Mouse (Mus musculus) heart, embryonic 14.5 days (tissue): ENCODE results near the gene Fmo6. TPM values are rescaled to one million over a fixed set of nuclear protein-coding genes. Genes with fewer than 3 reads are reported as not detected.

Experiments used
- ATAC-seq: fragments of 200-750 bp; cut with Nextera tagmentation; 2 replicates; pipeline ENCODE4 v1.8.0; 2017; ENCODE audit warnings: low read depth, moderate TSS enrichment; ENCODE audit not compliant: insufficient number of reproducible peaks, insufficient read depth, low FRiP score
- H3K27ac ChIP-seq, 2 experiments: fragments of 200-500 bp in 1 of 2; fragments of 300-500 bp in 1 of 2; sonication (generic) in 1 of 2; replicated peaks in 1 of 2; 2 replicates each; pipeline ENCODE4 v1.5.1; 2012 to 2014; ENCODE audit warnings: low read depth in 2 of 2, low read length in 2 of 2, control low read depth in 1 of 2, mild to moderate bottlenecking in 1 of 2, mixed read lengths in 1 of 2; ENCODE audit not compliant: control insufficient read depth in 1 of 2, insufficient read depth in 1 of 2
- H3K27me3 ChIP-seq: fragments of 300-500 bp; sonication (generic); 2 replicates; pipeline ENCODE4 v1.6.1; 2014; ENCODE audit warnings: mild to moderate bottlenecking, low read length, control low read depth; ENCODE audit not compliant: control insufficient read depth, insufficient read depth
- H3K36me3 ChIP-seq: fragments of 300-500 bp; sonication (generic); 2 replicates; pipeline ENCODE4 v1.6.1; 2014; ENCODE audit warnings: mild to moderate bottlenecking, control low read depth, low read length, mixed read lengths; ENCODE audit not compliant: control insufficient read depth, insufficient read depth
- H3K4me1 ChIP-seq, 2 experiments: fragments of 200-500 bp in 1 of 2; fragments of 300-500 bp in 1 of 2; sonication (generic) in 1 of 2; 2 replicates each; pipeline ENCODE4 v1.6.1; 2012 to 2014; ENCODE audit warnings: low read length in 2 of 2, control low read depth in 1 of 2, mixed read lengths in 1 of 2; ENCODE audit not compliant: control insufficient read depth in 2 of 2, insufficient read depth in 2 of 2
- H3K4me2 ChIP-seq: fragments of 300-500 bp; sonication (generic); 2 replicates; pipeline ENCODE4 v1.6.1; 2014; ENCODE audit warnings: mild to moderate bottlenecking, low read length
- H3K4me3 ChIP-seq, 2 experiments: fragments of 200-500 bp in 1 of 2; fragments of 300-500 bp in 1 of 2; sonication (generic) in 1 of 2; 2 replicates each; pipeline ENCODE4 v1.5.1; 2012 to 2014; ENCODE audit warnings: low read length in 2 of 2, mild to moderate bottlenecking in 2 of 2, control low read depth in 1 of 2, low read depth in 1 of 2, moderate library complexity in 1 of 2; ENCODE audit not compliant: control insufficient read depth in 1 of 2, insufficient read depth in 1 of 2
- H3K9ac ChIP-seq: fragments of 300-500 bp; sonication (generic); 2 replicates; pipeline ENCODE4 v1.6.1; 2014; ENCODE audit warnings: mild to moderate bottlenecking, low read length
- H3K9me3 ChIP-seq: fragments of 300-500 bp; sonication (generic); 2 replicates; pipeline ENCODE4 v1.6.1; 2016; ENCODE audit warnings: low read length, control low read depth; ENCODE audit not compliant: control insufficient read depth
- whole genome bisulfite sequencing: fragments of 180-500 bp; shearing (Covaris S2); extraction: QIAGEN DNeasy Blood & Tissue Kit; methylation state at CpG from one replicate; pipeline ENCODE4 v1.1.7; 2014; 5-methylcytosine and 5-hydroxymethylcytosine counted together
- polyA plus RNA-seq: library from polyadenylated mRNA; unstranded; fragments of >200 nt; fragmentation: Nextera tagmentation; extraction: Ambion mirVana; gene quantifications from 2 replicates; pipeline ENCODE4 v1.2.1, GENCODE M21; 2014

The Fmo6 gene
- polyA plus RNA-seq, 1 experiment from 2014 or later, result not detected

DNA sequence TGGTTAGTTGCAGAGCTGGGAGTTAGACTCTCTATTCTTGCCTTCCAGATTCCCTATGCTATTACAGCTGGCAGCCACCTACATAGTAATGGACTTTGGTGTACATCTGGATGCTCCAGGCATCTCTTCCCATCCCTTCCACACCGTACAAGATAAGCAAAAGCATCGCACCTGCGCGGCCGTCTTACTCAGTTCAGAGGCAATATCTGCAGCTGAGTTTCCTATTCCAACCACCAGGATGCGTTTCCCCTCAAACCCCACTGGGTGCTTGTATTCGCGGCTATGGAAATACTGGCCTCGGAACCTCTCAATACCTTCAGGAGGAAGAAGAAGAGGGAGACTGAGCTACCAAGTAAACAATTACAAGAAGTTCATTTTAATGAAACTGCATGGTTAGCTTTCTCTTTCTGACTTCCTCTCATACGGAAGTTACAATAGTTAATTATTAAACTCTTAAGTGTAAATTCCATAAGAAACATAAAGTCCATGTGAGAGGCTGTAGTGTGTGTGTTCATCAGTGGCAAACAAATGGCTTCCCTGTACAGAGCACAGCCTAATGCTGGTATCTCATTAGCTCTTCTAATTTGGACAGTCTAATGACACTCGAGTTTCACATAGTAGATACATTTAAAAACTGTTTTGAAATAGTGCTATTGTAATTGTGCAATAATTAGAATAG is 51.0 kb downstream of the Fmo6 start:
- no peak overlapping the region for H3K27ac ChIP-seq
- H3K9ac ChIP-seq, result no peak overlapping the region
- no peaks in the 10 kb centered on the region for H3K36me3 ChIP-seq
- no peaks in the 10 kb centered on the region for H3K27me3 ChIP-seq
- H3K4me3 ChIP-seq, result no peak overlapping the region
- no peaks in the 10 kb centered on the region for H3K4me1 ChIP-seq
- no peak for ATAC-seq
- 77% methylated on average over 11 of the region's 11 CpGs for WGBS
- no peak overlapping the region for H3K4me2 ChIP-seq
- no peaks in the 10 kb centered on the region for H3K9me3 ChIP-seq

DNA sequence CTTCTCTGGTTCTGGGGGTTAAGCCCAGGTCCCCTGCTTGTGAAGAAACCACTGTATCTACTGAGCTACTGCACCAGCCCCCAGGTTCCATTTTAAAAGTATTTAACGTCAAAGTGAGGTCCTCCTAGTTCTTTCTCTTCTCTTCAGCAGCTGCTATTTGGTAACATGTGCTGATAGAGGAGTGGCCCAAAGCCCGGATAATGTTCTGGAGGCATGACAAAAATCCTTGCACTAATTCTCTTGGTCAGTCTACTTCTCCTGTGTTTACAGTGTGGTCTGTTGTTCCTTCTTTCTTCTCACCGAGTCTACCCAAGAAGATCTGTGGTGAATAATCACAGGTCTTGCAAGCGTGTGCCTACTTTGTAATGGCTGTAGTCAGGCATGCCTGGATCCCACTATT is 54.6 kb downstream of the Fmo6 start:
- Histone ChIP-seq H3K36me3 (no peaks in the 10 kb centered on the region), H3K4me1 (no peaks in the 10 kb centered on the region), H3K9ac (no peak overlapping the region), H3K27me3 (no peaks in the 10 kb centered on the region), H3K4me3 (no peak overlapping the region), H3K4me2 (no peak overlapping the region), H3K27ac (no peak overlapping the region), H3K9me3 (no peaks in the 10 kb centered on the region)
- ATAC-seq, result no peak
- 63% methylated on average over 4 of the region's 4 CpGs for whole genome bisulfite sequencing

DNA sequence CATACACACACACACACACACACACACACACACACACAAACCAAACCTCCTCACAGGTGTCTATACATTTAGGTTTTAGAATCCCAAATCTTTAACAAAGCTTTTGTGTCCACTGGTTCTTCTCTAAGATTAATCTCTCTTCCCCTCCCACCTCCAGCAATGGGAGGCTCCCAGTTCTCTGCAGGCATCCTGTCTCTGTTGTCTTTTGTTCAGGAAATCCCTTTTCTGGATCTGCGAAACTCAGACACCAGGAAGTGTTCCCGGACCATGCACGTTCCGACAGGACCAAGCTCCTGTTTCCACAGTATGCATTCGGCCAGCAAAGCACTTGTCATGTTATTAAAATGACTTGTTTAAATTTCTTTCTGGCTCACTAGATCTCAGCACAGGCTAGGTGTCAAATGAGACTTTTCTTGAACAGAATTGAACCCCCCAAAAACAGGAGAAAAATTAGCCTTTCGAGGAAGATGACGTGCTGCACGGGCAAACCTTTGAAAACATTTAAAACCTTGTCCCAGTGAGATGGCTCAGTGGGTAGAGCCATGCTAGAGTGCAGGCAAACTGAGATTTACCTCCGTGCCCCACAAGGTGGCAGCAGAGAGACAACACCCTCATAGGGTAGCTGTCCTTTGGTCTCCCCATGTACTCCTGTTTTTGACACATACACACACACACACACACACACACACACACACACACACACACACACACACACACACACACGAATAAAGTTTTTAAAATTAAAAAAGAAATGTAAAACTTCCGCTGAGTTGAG is 57.5 kb downstream of the Fmo6 start:
- no peak for ATAC-seq
- Histone ChIP-seq H3K9ac (no peak overlapping the region), H3K4me1 (no peaks in the 10 kb centered on the region), H3K27me3 (no peaks in the 10 kb centered on the region), H3K4me3 (no peak overlapping the region), H3K4me2 (no peak overlapping the region), H3K9me3 (no peaks in the 10 kb centered on the region), H3K27ac (no peak overlapping the region), H3K36me3 (no peaks in the 10 kb centered on the region)
- WGBS, result 49% methylated on average over 11 of the region's 11 CpGs

DNA sequence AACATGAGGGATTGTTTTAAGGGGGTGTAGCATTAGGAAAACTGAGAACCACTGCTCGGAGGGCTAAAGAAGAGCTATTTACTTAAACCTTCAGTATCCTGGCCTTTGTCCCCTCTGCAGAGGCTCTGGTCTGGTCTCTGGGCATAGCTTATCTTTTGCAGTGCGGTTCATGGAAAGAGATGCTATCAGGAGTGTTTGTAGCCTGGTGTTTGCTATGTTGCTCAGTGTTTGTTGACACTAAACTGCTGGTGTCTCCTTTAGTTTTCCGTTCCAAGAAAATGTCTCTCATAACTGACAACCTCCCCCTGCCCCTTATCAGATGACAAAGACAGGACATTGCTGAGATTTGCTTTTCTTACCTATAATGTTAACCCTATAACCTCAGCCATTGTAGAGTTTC is 62.2 kb downstream of the Fmo6 start:
- ATAC-seq, result no peak
- H3K36me3 ChIP-seq, result no peaks in the 10 kb centered on the region
- no peaks in the 10 kb centered on the region for H3K9me3 ChIP-seq

DNA sequence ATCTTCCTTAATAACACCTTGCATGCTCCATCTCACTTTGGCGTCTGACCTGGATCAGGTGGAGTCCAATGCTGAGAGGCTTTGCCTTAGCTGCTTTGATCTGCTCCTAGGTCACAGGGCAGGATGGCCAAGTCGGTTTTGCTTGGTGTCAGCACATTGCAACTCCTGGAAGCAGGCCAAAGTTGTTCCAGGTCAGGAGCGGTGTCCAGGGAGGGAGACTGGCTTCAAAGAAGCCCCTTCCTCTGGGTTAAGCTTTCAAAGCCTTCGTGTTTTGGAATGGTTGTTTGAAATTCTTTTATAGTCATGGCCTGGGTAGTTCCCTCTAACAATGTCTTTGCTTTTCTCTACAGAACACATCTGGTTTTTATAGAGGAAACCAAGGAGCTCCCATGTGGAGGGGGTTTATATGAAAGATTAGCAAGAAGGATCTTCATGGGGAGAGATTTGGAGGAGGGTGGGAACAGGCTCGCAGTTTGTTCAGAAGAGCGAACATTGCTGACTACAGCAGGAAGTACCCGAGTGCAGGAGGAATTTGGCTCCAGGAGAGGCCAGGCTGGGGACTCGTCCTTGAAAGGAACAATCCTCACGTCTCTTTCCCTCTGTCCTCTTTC is 65.5 kb downstream of the Fmo6 start:
- Histone ChIP-seq H3K4me1 (peaks cover 6 to 9% of the 10 kb centered on the region in 2 experiments; a peak in 3 of 4 replicates), H3K36me3 (no peaks in the 10 kb centered on the region), H3K27me3 (no peaks in the 10 kb centered on the region), H3K4me3 (no peak overlapping the region), H3K4me2 (no peak overlapping the region), H3K9me3 (peaks cover 4% of the 10 kb centered on the region; the same call in 1 of the 2 replicates), H3K27ac (no peak overlapping the region), H3K9ac (no peak overlapping the region)
- WGBS, result 39% methylated on average over 9 of the region's 9 CpGs
- ATAC-seq, result no peak

More for the DNA sequence above, 62.2 kb downstream of the Fmo6 start:
- Histone ChIP-seq H3K9ac (no peak overlapping the region), H3K4me1 (peaks cover 6 to 9% of the 10 kb centered on the region in 2 experiments; a peak in 3 of 4 replicates), H3K4me3 (no peak overlapping the region), H3K4me2 (no peak overlapping the region), H3K27me3 (no peaks in the 10 kb centered on the region), H3K27ac (no peak overlapping the region)
- 41% methylated on average over 3 of the region's 3 CpGs for WGBS

DNA sequence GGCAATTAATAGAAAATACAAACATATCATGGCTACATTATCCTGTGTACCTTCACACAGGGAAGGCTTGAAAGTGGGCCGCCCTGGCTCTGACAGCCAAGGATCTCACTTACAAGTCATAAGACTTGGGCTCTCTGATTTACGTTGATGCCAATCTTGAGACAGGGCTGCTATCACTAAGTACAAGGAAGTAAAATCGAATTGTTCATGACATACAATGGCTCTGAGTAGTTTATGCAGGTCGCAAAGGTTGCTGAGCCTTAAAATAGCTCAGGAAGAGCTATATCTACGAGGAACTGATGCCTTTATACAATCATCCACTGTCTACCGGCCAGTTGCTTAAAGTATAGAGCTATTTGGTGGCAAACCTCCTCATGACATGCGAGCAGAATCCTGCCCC is 66.3 kb downstream of the Fmo6 start:
- Histone ChIP-seq H3K4me3 (no peak overlapping the region), H3K4me2 (no peak overlapping the region), H3K9ac (no peak overlapping the region), H3K4me1 (peaks cover 6 to 9% of the 10 kb centered on the region in 2 experiments; a peak in 3 of 4 replicates), H3K36me3 (no peaks in the 10 kb centered on the region), H3K9me3 (peaks cover 4% of the 10 kb centered on the region; the same call in 1 of the 2 replicates), H3K27me3 (no peaks in the 10 kb centered on the region), H3K27ac (no peak overlapping the region)
- WGBS, result 59% methylated on average over 7 of the region's 7 CpGs
- no peak for ATAC-seq

DNA sequence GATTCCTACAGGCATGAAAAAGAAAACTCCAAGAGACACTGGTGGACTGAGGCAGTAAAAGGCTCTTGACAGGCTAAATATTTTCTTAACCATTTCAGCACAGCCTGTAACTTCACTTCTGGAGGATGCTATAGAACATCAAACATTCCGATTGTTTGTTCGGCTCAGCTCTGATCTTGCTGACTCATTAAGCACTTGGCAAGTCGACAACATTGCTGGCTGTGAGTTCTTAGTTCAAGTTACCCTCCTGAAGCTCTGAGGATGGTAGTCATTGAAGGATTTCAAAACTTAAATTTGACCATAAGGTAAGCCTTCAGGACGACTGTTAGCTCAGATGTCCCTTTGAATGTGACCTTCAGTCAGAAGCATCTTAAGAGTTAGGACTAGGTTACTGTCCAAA is 69.9 kb downstream of the Fmo6 start:
- no peaks in the 10 kb centered on the region for H3K27me3 ChIP-seq
- no peak overlapping the region for H3K9ac ChIP-seq
- H3K27ac ChIP-seq, result no peak overlapping the region
- H3K4me1 ChIP-seq, result peaks cover 6 to 9% of the 10 kb centered on the region in 2 experiments; a peak in 3 of 4 replicates
- no peaks in the 10 kb centered on the region for H3K36me3 ChIP-seq
- no peak for ATAC-seq
- 81% methylated on average over 4 of the region's 4 CpGs for WGBS
- H3K4me2 ChIP-seq, result no peak overlapping the region
- H3K9me3 ChIP-seq, result peaks cover 4% of the 10 kb centered on the region; the same call in 1 of the 2 replicates
- no peak overlapping the region for H3K4me3 ChIP-seq
